Mouse (Mus musculus) brain, embryonic 14.5 days (tissue): Measurements from ENCODE around the gene Pmepa1. TPM values are rescaled to one million over a fixed set of nuclear protein-coding genes. Genes with fewer than 3 reads are reported as not detected.

Experiments used
- DNase-seq: peaks from one replicate; pipeline ENCODE4 v3.0.0-alpha.2; 2011; ENCODE audit warnings: low read depth
- CTCF ChIP-seq: fragments of 200-500 bp; IDR thresholded peaks from 2 replicates; pipeline ENCODE4 v1.5.1; 2012; ENCODE audit warnings: inconsistent platforms, mild to moderate bottlenecking, moderate library complexity, borderline replicate concordance; ENCODE audit not compliant: insufficient read depth, insufficient read length; ENCODE audit errors: extremely low read depth
- POLR2A ChIP-seq: fragments of 200-500 bp; IDR thresholded peaks from 2 replicates; pipeline ENCODE4 v1.6.1; 2012; ENCODE audit warnings: mild to moderate bottlenecking, inconsistent platforms, borderline replicate concordance; ENCODE audit not compliant: poor library complexity, insufficient read depth, insufficient read length, severe bottlenecking; ENCODE audit errors: extremely low read depth
- polyA plus RNA-seq: library from polyadenylated mRNA; depleted of rRNA; stranded (reverse); fragments of >200 nt; gene quantifications from 2 replicates; pipeline ENCODE4 v1.2.3, GENCODE M21; 2012

Gene Pmepa1
- polyA plus RNA-seq, 1 experiment, result 31.7 TPM

- DNase-seq, result no peak
- TF ChIP-seq POLR2A, result no peak
- TF ChIP-seq CTCF, result no peak
Observed at GRCm38 (mm10) chr2:173217763-173218258, 58.5 kb downstream of the Pmepa1 start.

DNA sequence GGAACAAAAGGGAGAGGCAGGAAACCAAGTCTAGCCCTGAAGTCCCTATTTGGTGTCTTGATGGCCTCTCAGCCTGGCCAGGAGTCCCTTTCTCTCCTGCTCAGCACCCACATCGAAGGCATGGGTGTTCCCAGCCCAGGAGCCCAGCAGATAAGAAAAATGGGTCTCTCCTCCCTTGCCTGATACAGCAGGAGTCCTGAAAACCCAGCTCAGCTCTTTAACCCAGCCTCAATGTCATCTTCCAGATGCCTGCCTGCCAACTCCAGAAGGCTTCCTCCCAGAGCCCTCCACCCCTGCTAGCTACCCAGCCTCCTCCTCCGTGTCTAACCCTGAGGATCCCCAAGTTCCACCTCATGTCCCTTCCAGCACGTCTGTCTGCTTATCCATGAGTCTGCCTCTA, 59.1 kb downstream of the Pmepa1 start:
- no peak for DNase-seq
- no peak for TF ChIP-seq POLR2A
- no peak for TF ChIP-seq CTCF

GRCm38 (mm10) chr2:173216840-173217239, 59.5 kb downstream of the Pmepa1 start:
- TF ChIP-seq POLR2A, result no peak
- no peak for TF ChIP-seq CTCF
- no peak for DNase-seq

DNA sequence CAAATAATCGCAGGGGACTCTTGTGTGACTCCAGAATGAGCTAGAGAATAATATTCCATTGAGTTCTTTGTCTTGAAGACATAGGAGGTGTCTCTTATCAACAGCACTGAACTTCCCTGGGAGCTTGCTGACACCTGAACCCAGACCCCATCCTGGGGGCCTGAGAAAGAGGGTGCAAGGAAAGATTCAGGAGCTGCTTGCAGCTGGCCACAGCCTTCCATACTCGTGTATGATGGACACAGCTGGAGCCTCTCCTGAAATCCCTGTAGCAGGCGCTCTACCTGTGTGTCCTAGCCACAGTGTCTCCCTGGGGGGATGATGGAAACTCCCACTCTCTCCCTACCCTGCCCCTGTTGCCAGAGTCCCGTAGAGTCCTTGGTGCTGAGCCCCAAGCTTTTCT, 64.1 kb downstream of the Pmepa1 start:
- no peak for DNase-seq
- no peak for TF ChIP-seq POLR2A
- TF ChIP-seq CTCF, result no peak

GRCm38 (mm10) chr2:173209091-173209815, 67.1 kb downstream of the Pmepa1 start:
- DNase-seq, result no peak
- TF ChIP-seq CTCF (no peak), POLR2A (no peak)

DNA sequence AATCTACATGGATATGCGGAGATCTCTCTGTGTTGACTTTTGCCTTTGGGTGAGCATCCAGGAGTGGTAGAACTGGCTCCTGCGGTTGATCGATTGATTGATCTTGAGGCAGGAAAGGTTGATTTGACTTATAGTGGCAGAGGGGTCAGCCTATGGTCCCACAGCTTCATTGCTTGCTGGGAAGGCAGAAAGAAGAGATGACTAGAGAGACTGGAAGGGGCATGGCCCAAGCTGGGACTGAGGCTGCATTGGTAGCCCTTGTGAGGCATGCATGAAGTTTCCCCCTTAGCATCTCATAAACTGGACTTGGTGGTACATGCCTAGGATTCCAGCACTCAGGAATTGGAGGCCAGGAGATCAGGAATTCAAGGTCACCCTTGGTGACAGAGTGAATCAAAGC, 69.3 kb downstream of the Pmepa1 start:
- DNase-seq, result no peak
- TF ChIP-seq CTCF (no peak), POLR2A (no peak)

- no peak for TF ChIP-seq CTCF
- TF ChIP-seq POLR2A, result no peak
- DNase-seq, result no peak
Observed at GRCm38 (mm10) chr2:173205563-173206099, 70.7 kb downstream of the Pmepa1 start.

GRCm38 (mm10) chr2:173204671-173205070, 71.7 kb downstream of the Pmepa1 start:
- no peak for DNase-seq
- TF ChIP-seq POLR2A (no peak), CTCF (no peak)

DNA sequence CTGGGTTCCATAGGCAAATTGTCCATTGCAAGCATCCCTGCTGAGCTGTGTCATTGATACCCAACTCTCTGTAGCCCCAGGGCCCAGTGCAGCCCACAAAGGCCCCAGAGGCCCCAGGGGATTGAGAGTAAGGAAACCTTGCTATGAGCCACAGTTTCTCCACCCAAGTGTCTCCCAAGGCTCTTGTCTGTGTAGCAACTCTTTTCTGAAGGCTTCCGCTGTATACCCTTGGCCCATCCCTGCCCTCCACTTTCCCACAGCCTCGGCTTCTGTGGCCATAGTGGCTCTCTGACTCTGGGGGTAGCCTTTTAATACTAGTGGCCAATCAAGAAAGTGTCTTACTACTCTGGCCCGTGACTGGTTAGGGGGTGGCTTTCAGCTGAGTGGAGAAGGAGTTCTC, 72.6 kb downstream of the Pmepa1 start:
- no peak for DNase-seq
- TF ChIP-seq POLR2A, result no peak

DNA sequence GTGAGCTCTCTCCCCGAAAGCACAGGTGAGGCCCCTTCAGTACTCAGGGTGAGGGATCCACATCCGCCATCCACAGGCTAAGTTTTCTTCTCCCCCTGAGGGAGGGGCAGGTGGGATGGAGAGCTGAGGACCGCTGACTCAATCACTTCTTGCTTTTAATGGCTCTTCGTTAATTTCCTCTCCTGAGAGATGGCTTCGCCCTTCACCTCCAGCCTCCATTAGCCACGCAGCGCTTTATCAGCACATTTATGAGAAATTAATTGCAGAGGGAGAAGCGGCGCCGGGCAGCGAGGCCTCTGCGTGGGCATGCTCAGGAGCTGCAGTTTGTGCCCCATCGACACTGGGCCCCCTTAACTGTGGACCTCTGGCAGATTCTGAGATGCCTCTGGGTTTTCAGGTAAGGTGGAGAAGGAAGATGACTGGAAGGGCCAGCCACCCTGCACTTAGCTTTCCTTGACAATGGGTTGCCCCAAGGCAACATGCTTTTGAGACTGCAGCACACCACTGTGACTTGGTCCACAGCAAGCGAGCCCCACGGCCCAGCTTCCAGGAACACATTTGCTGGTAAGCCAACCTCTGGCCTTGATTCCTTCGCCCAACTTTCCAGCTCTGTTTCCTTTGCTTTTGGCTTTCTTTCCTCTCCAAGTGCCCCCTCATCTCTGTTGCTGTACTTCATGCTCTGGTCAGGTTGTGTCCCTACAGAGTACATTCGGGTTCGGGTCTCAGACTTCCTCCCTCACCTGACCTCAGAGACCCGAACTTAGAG, 73.2 kb downstream of the Pmepa1 start:
- no peak for DNase-seq
- no peak for TF ChIP-seq POLR2A
- TF ChIP-seq CTCF, result no peak

DNA sequence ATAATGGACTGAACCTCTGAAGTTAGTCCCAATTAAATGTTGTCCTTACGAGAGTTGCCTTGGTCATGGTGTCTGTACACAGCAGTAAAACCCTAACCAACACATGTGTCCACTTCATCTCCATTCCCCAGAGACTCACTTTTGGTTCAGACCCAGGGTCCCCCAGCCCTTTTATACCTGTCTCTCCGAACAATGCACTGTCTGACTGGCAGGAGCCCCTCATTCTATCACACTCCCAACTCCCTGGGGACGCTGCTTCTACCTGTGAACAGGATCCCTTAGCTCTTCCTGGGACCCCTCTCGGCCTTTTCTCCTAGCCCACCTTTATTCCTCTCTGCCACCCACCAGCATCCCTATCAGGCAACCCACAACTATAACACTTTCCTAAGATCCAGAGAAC, 81.5 kb downstream of the Pmepa1 start:
- DNase-seq, result no peak
- TF ChIP-seq POLR2A (no peak), CTCF (no peak)

- no peak for DNase-seq
- no peak for TF ChIP-seq CTCF
- no peak for TF ChIP-seq POLR2A
Observed at GRCm38 (mm10) chr2:173187182-173187855, 89.0 kb downstream of the Pmepa1 start.
